Mouse (Mus musculus) heart, adult 2 months (tissue): ENCODE measurements around the gene Psmd9.

ENCODE experiments used
- CTCF ChIP-seq: fragments of 200-600 bp; IDR thresholded peaks from 2 replicates; pipeline ENCODE4 v1.8.1; 2022; ENCODE audit warnings: antibody characterized with exemption, mild to moderate bottlenecking, moderate library complexity
- EP300 ChIP-seq: fragments of 200-500 bp; IDR thresholded peaks from 2 replicates; pipeline ENCODE4 v1.6.1; 2011; ENCODE audit warnings: low read depth, low read length, control low read depth; ENCODE audit not compliant: insufficient read depth
- POLR2A ChIP-seq: fragments of 200-500 bp; IDR thresholded peaks from 2 replicates; pipeline ENCODE4 v1.6.1; 2011; ENCODE audit warnings: mild to moderate bottlenecking, low read depth, low read length, control low read depth; ENCODE audit not compliant: insufficient read depth

GRCm38 (mm10) chr5:123281336-123282136, 112.3 kb downstream of the Psmd9 start:
- no peak for TF ChIP-seq CTCF
- no peak for TF ChIP-seq POLR2A
- TF ChIP-seq EP300 = no peak
